Mouse (Mus musculus): ENCODE data around the gene Mlkl. TPM values are rescaled to one million over a fixed set of nuclear protein-coding genes. Genes with fewer than 3 reads are reported as not detected.
"Not testable (repeated sequence)": the region's sequence is repeated elsewhere in the genome, so short reads cannot be mapped to it uniquely, and the experiment has no call there.

The Mlkl gene
- polyA plus RNA-seq, 1 experiment: 0.23 TPM

GRCm38 (mm10) chr8:111353497-111353896 is 15.5 kb upstream of the Mlkl start:
- no peak for DNase-seq (ENCODE audit: low read depth)
- TF ChIP-seq POLR2A (IDR thresholded peaks at IDR 0.05; ENCODE audit: borderline replicate concordance, extremely low read depth, insufficient read depth, insufficient read length, poor library complexity, severe bottlenecking): no peak
- no peak for TF ChIP-seq CTCF (IDR thresholded peaks at IDR 0.05; ENCODE audit: borderline replicate concordance, extremely low read depth, insufficient read depth, insufficient read length)

- TF ChIP-seq POLR2A (IDR thresholded peaks at IDR 0.05; ENCODE audit: borderline replicate concordance, extremely low read depth, insufficient read depth, insufficient read length, poor library complexity, severe bottlenecking) (no peak), CTCF (IDR thresholded peaks at IDR 0.05; ENCODE audit: borderline replicate concordance, extremely low read depth, insufficient read depth, insufficient read length) (no peak)
- no peak for DNase-seq (ENCODE audit: low read depth)
Measured at GRCm38 (mm10) chr8:111352289-111352688, 14.3 kb upstream of the Mlkl start.

GRCm38 (mm10) chr8:111350577-111350976 is 12.6 kb upstream of the Mlkl start:
- TF ChIP-seq POLR2A (IDR thresholded peaks at IDR 0.05; ENCODE audit: borderline replicate concordance, extremely low read depth, insufficient read depth, insufficient read length, poor library complexity, severe bottlenecking) (no peak), CTCF (IDR thresholded peaks at IDR 0.05; ENCODE audit: borderline replicate concordance, extremely low read depth, insufficient read depth, insufficient read length) (no peak)
- DNase-seq (ENCODE audit: low read depth): no peak

GRCm38 (mm10) chr8:111343225-111343624 is 5.2 kb upstream of the Mlkl start:
- TF ChIP-seq POLR2A (IDR thresholded peaks at IDR 0.05; ENCODE audit: borderline replicate concordance, extremely low read depth, insufficient read depth, insufficient read length, poor library complexity, severe bottlenecking) (no peak), CTCF (IDR thresholded peaks at IDR 0.05; ENCODE audit: borderline replicate concordance, extremely low read depth, insufficient read depth, insufficient read length) (peak; percentile 96)
- DNase-seq (ENCODE audit: low read depth): peak; percentile 88

- no peak for TF ChIP-seq CTCF (IDR thresholded peaks at IDR 0.05; ENCODE audit: borderline replicate concordance, extremely low read depth, insufficient read depth, insufficient read length)
- no peak for TF ChIP-seq POLR2A (IDR thresholded peaks at IDR 0.05; ENCODE audit: borderline replicate concordance, extremely low read depth, insufficient read depth, insufficient read length, poor library complexity, severe bottlenecking)
- DNase-seq (ENCODE audit: low read depth): no peak
Measured at GRCm38 (mm10) chr8:111340186-111340585, 2.2 kb upstream of the Mlkl start.

- no peak for DNase-seq (ENCODE audit: low read depth)
- TF ChIP-seq CTCF (IDR thresholded peaks at IDR 0.05; ENCODE audit: borderline replicate concordance, extremely low read depth, insufficient read depth, insufficient read length): no peak
Measured at GRCm38 (mm10) chr8:111338370-111339208, 612 bp upstream of the Mlkl start.

GRCm38 (mm10) chr8:111337311-111337889 is 577 bp downstream of the Mlkl start:
- no peak for DNase-seq (ENCODE audit: low read depth)
- TF ChIP-seq CTCF (IDR thresholded peaks at IDR 0.05; ENCODE audit: borderline replicate concordance, extremely low read depth, insufficient read depth, insufficient read length) (no peak), POLR2A (IDR thresholded peaks at IDR 0.05; ENCODE audit: borderline replicate concordance, extremely low read depth, insufficient read depth, insufficient read length, poor library complexity, severe bottlenecking) (no peak)

GRCm38 (mm10) chr8:111336692-111337091 is 1.3 kb downstream of the Mlkl start:
- no peak for DNase-seq (ENCODE audit: low read depth)
- no peak for TF ChIP-seq POLR2A (IDR thresholded peaks at IDR 0.05; ENCODE audit: borderline replicate concordance, extremely low read depth, insufficient read depth, insufficient read length, poor library complexity, severe bottlenecking)
- TF ChIP-seq CTCF (IDR thresholded peaks at IDR 0.05; ENCODE audit: borderline replicate concordance, extremely low read depth, insufficient read depth, insufficient read length): no peak

- DNase-seq (ENCODE audit: low read depth): no peak
Measured at GRCm38 (mm10) chr8:111325222-111325790, 12.7 kb downstream of the Mlkl start.

GRCm38 (mm10) chr8:111314729-111315128 is 23.2 kb downstream of the Mlkl start:
- no peak for TF ChIP-seq CTCF (IDR thresholded peaks at IDR 0.05; ENCODE audit: borderline replicate concordance, extremely low read depth, insufficient read depth, insufficient read length)
- no peak for DNase-seq (ENCODE audit: low read depth)

More at GRCm38 (mm10) chr8:111325222-111325790, 12.7 kb downstream of the Mlkl start:
- no peak for TF ChIP-seq CTCF (IDR thresholded peaks at IDR 0.05; ENCODE audit: borderline replicate concordance, extremely low read depth, insufficient read depth, insufficient read length)
- no peak for TF ChIP-seq POLR2A (IDR thresholded peaks at IDR 0.05; ENCODE audit: borderline replicate concordance, extremely low read depth, insufficient read depth, insufficient read length, poor library complexity, severe bottlenecking)

GRCm38 (mm10) chr8:111313961-111314360 is 24.0 kb downstream of the Mlkl start:
- not testable (repeated sequence) for DNase-seq (ENCODE audit: low read depth)

- DNase-seq (ENCODE audit: low read depth): no peak
- TF ChIP-seq POLR2A (IDR thresholded peaks at IDR 0.05; ENCODE audit: borderline replicate concordance, extremely low read depth, insufficient read depth, insufficient read length, poor library complexity, severe bottlenecking) (no peak), CTCF (IDR thresholded peaks at IDR 0.05; ENCODE audit: borderline replicate concordance, extremely low read depth, insufficient read depth, insufficient read length) (peak; percentile 30; the same call in 1 of the 2 replicates)
Measured at GRCm38 (mm10) chr8:111312758-111313162, 25.2 kb downstream of the Mlkl start.

GRCm38 (mm10) chr8:111310006-111310405 is 28.0 kb downstream of the Mlkl start:
- DNase-seq (ENCODE audit: low read depth): not testable (repeated sequence)
